Mouse (Mus musculus) MEL (cell line): ENCODE results near the gene Tlcd2. TPM values are rescaled to one million over a fixed set of nuclear protein-coding genes. Genes with fewer than 3 reads are reported as not detected.

Source experiments
- DNase-seq: peaks from one replicate; pipeline ENCODE4 v3.0.0; 2011; ENCODE audit warnings: low read depth, low spot score
- H3K27ac ChIP-seq: 2 replicates; pipeline ENCODE4 v1.5.1; 2012; ENCODE audit warnings: low read depth, mild to moderate bottlenecking, control low read depth, low read length, moderate library complexity; ENCODE audit not compliant: control insufficient read depth
- H3K27me3 ChIP-seq, 2 experiments: fragments of 150-350 bp in 1 of 2; sonication (generic) in 1 of 2; 2 replicates each; pipeline ENCODE4 v1.6.1; 2012; ENCODE audit warnings: low read length in 2 of 2, mild to moderate bottlenecking in 2 of 2, improper control_type of control experiment in 1 of 2, moderate library complexity in 1 of 2; ENCODE audit not compliant: insufficient read depth in 2 of 2, control insufficient read depth in 1 of 2
- H3K36me3 ChIP-seq, 2 experiments: 2 replicates each; pipeline ENCODE4 v1.6.1; 2012 to 2014; ENCODE audit warnings: low read length in 2 of 2, improper control_type of control experiment in 1 of 2, inconsistent platforms in 1 of 2, mild to moderate bottlenecking in 1 of 2; ENCODE audit not compliant: insufficient read depth in 2 of 2, control insufficient read depth in 1 of 2
- H3K4me1 ChIP-seq, 2 experiments: fragments of 150-350 bp in 1 of 2; sonication (generic) in 1 of 2; 2 replicates each; pipeline ENCODE4 v1.6.1; 2012; ENCODE audit warnings: low read length in 2 of 2, improper control_type of control experiment in 1 of 2, mild to moderate bottlenecking in 1 of 2; ENCODE audit not compliant: insufficient read depth in 2 of 2, control insufficient read depth in 1 of 2
- H3K4me3 ChIP-seq, 2 experiments: fragments of 150-350 bp in 1 of 2; sonication (generic) in 1 of 2; 2 replicates each; pipeline ENCODE4 v1.5.1; 2012; ENCODE audit warnings: low read depth in 2 of 2, low read length in 2 of 2, mild to moderate bottlenecking in 2 of 2, moderate library complexity in 2 of 2, control low read depth in 1 of 2, improper control_type of control experiment in 1 of 2; ENCODE audit not compliant: control insufficient read depth in 1 of 2, insufficient read depth in 1 of 2
- H3K79me2 ChIP-seq: 2 replicates; pipeline ENCODE4 v1.6.1; 2012; ENCODE audit warnings: mild to moderate bottlenecking, low read length, moderate library complexity; ENCODE audit not compliant: control insufficient read depth, poor library complexity, insufficient read depth
- H3K9ac ChIP-seq: 2 replicates; pipeline ENCODE4 v1.6.1; 2012; ENCODE audit warnings: low read depth, mild to moderate bottlenecking, control low read depth, low read length, moderate library complexity; ENCODE audit not compliant: control insufficient read depth, poor library complexity, severe bottlenecking
- H3K9me3 ChIP-seq: fragments of 150-350 bp; sonication (generic); replicated peaks from 2 replicates; pipeline ENCODE4 v1.6.1; 2012; ENCODE audit warnings: mild to moderate bottlenecking, low read length, improper control_type of control experiment, moderate library complexity; ENCODE audit not compliant: insufficient read depth
- CHD1 ChIP-seq: IDR thresholded peaks from 2 replicates; pipeline ENCODE4 v1.6.1; 2012; ENCODE audit warnings: low read depth, mild to moderate bottlenecking, inconsistent platforms, low read length, improper control_type of control experiment
- CTCF ChIP-seq, 3 experiments: IDR thresholded peaks in 2 of 3; conservative IDR thresholded peaks in 1 of 3; 2 replicates each; pipeline ENCODE4 v1.5.1; 2011 to 2012; ENCODE audit warnings: low read length in 3 of 3, low read depth in 2 of 3, mild to moderate bottlenecking in 2 of 3, improper control_type of control experiment in 1 of 3, inconsistent platforms in 1 of 3, mixed read lengths in 1 of 3, moderate library complexity in 1 of 3; ENCODE audit not compliant: control insufficient read depth in 1 of 3, insufficient read depth in 1 of 3, poor library complexity in 1 of 3, severe bottlenecking in 1 of 3
- ELF1 ChIP-seq: IDR thresholded peaks from 2 replicates; pipeline ENCODE4 v1.6.1; 2014; ENCODE audit warnings: low read depth, mild to moderate bottlenecking, inconsistent platforms, low read length, improper control_type of control experiment, moderate library complexity
- ETS1 ChIP-seq: IDR thresholded peaks from 2 replicates; pipeline ENCODE4 v1.6.1; 2012; ENCODE audit warnings: low read depth, mild to moderate bottlenecking, inconsistent platforms, low read length, improper control_type of control experiment, moderate library complexity
- GATA1 ChIP-seq: IDR thresholded peaks from 2 replicates; pipeline ENCODE4 v1.6.1; 2011; ENCODE audit warnings: low read depth, low read length, improper control_type of control experiment
- HCFC1 ChIP-seq: IDR thresholded peaks from 2 replicates; pipeline ENCODE4 v1.6.1; 2012; ENCODE audit warnings: low read depth, mild to moderate bottlenecking, inconsistent platforms, low read length, improper control_type of control experiment, moderate library complexity
- MAFK ChIP-seq: IDR thresholded peaks from 2 replicates; pipeline ENCODE4 v1.6.1; 2011; ENCODE audit warnings: low read depth, mild to moderate bottlenecking, low read length, improper control_type of control experiment, borderline replicate concordance
- MEF2A ChIP-seq: IDR thresholded peaks from 2 replicates; pipeline ENCODE4 v1.6.1; 2014; ENCODE audit warnings: low read depth, mild to moderate bottlenecking, inconsistent platforms, low read length, improper control_type of control experiment; ENCODE audit not compliant: poor library complexity, insufficient replicate concordance, severe bottlenecking; ENCODE audit errors: extremely low read depth
- MXI1 ChIP-seq: IDR thresholded peaks from 2 replicates; pipeline ENCODE4 v1.6.1; 2011; ENCODE audit warnings: mild to moderate bottlenecking, low read depth, low read length, improper control_type of control experiment
- NRF1 ChIP-seq: IDR thresholded peaks from 2 replicates; pipeline ENCODE4 v1.6.1; 2014; ENCODE audit warnings: low read depth, mild to moderate bottlenecking, inconsistent platforms, low read length, improper control_type of control experiment, moderate library complexity; ENCODE audit not compliant: poor library complexity, insufficient read depth, severe bottlenecking
- SMC3 ChIP-seq: IDR thresholded peaks from 2 replicates; pipeline ENCODE4 v1.6.1; 2011; ENCODE audit warnings: low read depth, low read length, improper control_type of control experiment
- TAL1 ChIP-seq: IDR thresholded peaks from 2 replicates; pipeline ENCODE4 v1.6.1; 2012; ENCODE audit warnings: mild to moderate bottlenecking, inconsistent platforms, low read length, moderate library complexity, mixed read lengths
- TBP ChIP-seq: IDR thresholded peaks from 2 replicates; pipeline ENCODE4 v1.8.0; 2011; ENCODE audit warnings: low read depth, low read length, improper control_type of control experiment
- UBTF ChIP-seq: IDR thresholded peaks from 2 replicates; pipeline ENCODE4 v1.6.1; 2012; ENCODE audit warnings: low read depth, mild to moderate bottlenecking, inconsistent platforms, low read length, improper control_type of control experiment, moderate library complexity, borderline replicate concordance; ENCODE audit not compliant: insufficient read depth
- USF2 ChIP-seq, 2 experiments: IDR thresholded peaks; 2 replicates each; pipeline ENCODE4 v1.6.1; 2011 to 2012; ENCODE audit warnings: improper control_type of control experiment in 2 of 2, low read length in 2 of 2, borderline replicate concordance in 1 of 2, inconsistent platforms in 1 of 2, low read depth in 1 of 2, mild to moderate bottlenecking in 1 of 2; ENCODE audit not compliant: insufficient read depth in 1 of 2
- ZC3H11A ChIP-seq: IDR thresholded peaks from 2 replicates; pipeline ENCODE4 v1.6.1; 2012; ENCODE audit warnings: low read depth, mild to moderate bottlenecking, inconsistent platforms, low read length, improper control_type of control experiment
- ZKSCAN1 ChIP-seq: IDR thresholded peaks from 2 replicates; pipeline ENCODE4 v1.6.1; 2012; ENCODE audit warnings: low read depth, mild to moderate bottlenecking, inconsistent platforms, low read length, improper control_type of control experiment, moderate library complexity
- polyA plus RNA-seq, 2 experiments: library from polyadenylated mRNA; stranded (reverse) in 1 of 2; unstranded in 1 of 2; fragments of >175 nt in 1 of 2; fragments of >200 nt in 1 of 2; gene quantifications; 2 replicates each; pipeline versions ENCODE4 v1.2.1 to v1.2.4; 2012; ENCODE audit warnings: low replicate concordance in 2 of 2, low read depth in 1 of 2; ENCODE audit not compliant: insufficient read length in 2 of 2, insufficient read depth in 1 of 2, missing spikeins in 1 of 2
- total RNA-seq: library from RNA; depleted of rRNA; stranded (reverse); fragments of 300-350 nt; gene quantifications from 2 replicates; pipeline ENCODE4 v1.2.3, GENCODE M21; 2012

The Tlcd2 gene
- total and polyA plus RNA-seq, 3 experiments = 0.50 to 0.86 TPM; not detected in 1

DNA sequence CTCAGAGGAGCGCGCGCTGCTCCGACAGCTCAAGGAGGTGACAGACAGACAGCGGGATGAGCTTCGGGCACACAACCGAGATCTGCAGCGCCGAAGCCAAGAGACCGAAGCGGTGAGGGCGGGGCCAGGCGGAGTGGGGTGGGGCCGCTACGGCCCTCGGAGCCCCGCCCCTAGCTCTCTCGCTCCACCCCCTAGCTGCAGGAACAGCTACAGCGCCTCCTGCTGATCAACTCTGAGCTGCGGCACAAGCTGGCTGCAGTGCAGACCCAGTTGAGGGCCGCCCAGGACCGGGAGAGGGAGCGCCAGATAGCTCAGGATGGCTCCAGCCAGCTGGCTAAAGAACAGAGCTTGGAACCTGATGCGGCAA, 49.1 kb downstream of the Tlcd2 start:
- no peaks in the 10 kb centered on the region for H3K9me3 ChIP-seq
- H3K27me3 ChIP-seq = no peaks in the 10 kb centered on the region
- TF ChIP-seq CTCF (IDR thresholded peaks at IDR 0.05 in 2 of 3, conservative IDR thresholded peaks at IDR 0.05 in 1 of 3; ENCODE audit: control insufficient read depth in 1 of 3, insufficient read depth in 1 of 3, low read depth in 2 of 3, low read length in 3 of 3, poor library complexity in 1 of 3, severe bottlenecking in 1 of 3) (peak in 2 of 3 experiments; percentile 53 to 78; a peak in 5 of 6 replicates), NRF1 (no peak), UBTF (no peak), USF2 (IDR thresholded peaks at IDR 0.05; ENCODE audit: borderline replicate concordance in 1 of 2, insufficient read depth in 1 of 2, low read depth in 1 of 2, low read length in 2 of 2) (no peak), ZKSCAN1 (no peak), MAFK (no peak), TAL1 (no peak), ETS1 (no peak), SMC3 (peak; percentile 40; the same call in 1 of the 2 replicates), CHD1 (no peak), MXI1 (no peak), TBP (no peak), HCFC1 (no peak)
- H3K79me2 ChIP-seq = no peaks in the 10 kb centered on the region
- H3K4me1 ChIP-seq = no peaks in the 10 kb centered on the region
- peaks cover 0 to 29% of the 10 kb centered on the region in 2 experiments; a peak in 2 of 4 replicates for H3K36me3 ChIP-seq
- H3K9ac ChIP-seq = no peak overlapping the region
- H3K27ac ChIP-seq = no peak overlapping the region
- DNase-seq = peak; percentile 51
- H3K4me3 ChIP-seq = no peak overlapping the region

DNA sequence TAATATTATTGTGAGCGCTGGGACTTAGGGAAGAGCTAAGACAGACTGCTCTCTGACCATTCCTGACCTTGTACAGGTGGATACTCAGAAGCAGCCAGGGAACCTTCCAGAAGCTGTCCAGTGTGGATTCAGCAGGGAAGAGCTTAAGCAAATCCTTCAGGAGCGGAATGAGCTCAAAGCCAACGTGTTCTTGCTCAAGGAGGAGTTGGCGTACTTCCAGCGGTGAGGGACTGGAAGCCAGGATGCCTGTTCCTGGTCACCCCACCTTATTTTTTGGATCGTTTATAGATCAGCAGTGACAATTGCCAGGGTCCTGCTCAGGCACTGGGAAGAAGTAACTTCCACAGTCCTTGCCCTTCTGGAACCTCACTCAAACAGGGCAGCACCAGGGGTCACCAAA, 49.7 kb downstream of the Tlcd2 start:
- H3K27me3 ChIP-seq = no peaks in the 10 kb centered on the region
- no peaks in the 10 kb centered on the region for H3K9me3 ChIP-seq
- no peak overlapping the region for H3K27ac ChIP-seq
- H3K9ac ChIP-seq = no peak overlapping the region
- DNase-seq = no peak
- no peak overlapping the region for H3K4me3 ChIP-seq
- no peak for TF ChIP-seq MEF2A
- TF ChIP-seq ZC3H11A = no peak
- no peak for TF ChIP-seq USF2 (IDR thresholded peaks at IDR 0.05; ENCODE audit: borderline replicate concordance in 1 of 2, insufficient read depth in 1 of 2, low read depth in 1 of 2, low read length in 2 of 2)
- TF ChIP-seq GATA1 = no peak
- no peak for TF ChIP-seq ELF1
- no peaks in the 10 kb centered on the region for H3K4me1 ChIP-seq
- H3K36me3 ChIP-seq = peaks cover 0 to 24% of the 10 kb centered on the region in 2 experiments; a peak in 2 of 4 replicates
- no peaks in the 10 kb centered on the region for H3K79me2 ChIP-seq
